Mouse (Mus musculus) bone marrow macrophage, adult 2 months (primary cell): ENCODE measurements around the gene Slfn5. TPM values are rescaled to one million over a fixed set of nuclear protein-coding genes. Genes with fewer than 3 reads are reported as not detected.

Source experiments
- H3K27ac ChIP-seq: 2 replicates; pipeline ENCODE4 v1.5.1; 2012; ENCODE audit warnings: low read depth, low read length; ENCODE audit not compliant: insufficient read depth
- H3K4me1 ChIP-seq: 2 replicates; pipeline ENCODE4 v1.6.1; 2012; ENCODE audit warnings: low read length; ENCODE audit not compliant: control insufficient read depth, insufficient read depth
- H3K4me3 ChIP-seq: 2 replicates; pipeline ENCODE4 v1.5.1; 2012; ENCODE audit warnings: mild to moderate bottlenecking, low read length, moderate library complexity; ENCODE audit not compliant: insufficient read depth
- CTCF ChIP-seq: IDR thresholded peaks from 2 replicates; pipeline ENCODE4 v1.5.1; 2012; ENCODE audit warnings: low read depth, mild to moderate bottlenecking, low read length, moderate library complexity
- POLR2A ChIP-seq: IDR thresholded peaks from 2 replicates; pipeline ENCODE4 v1.6.1; 2012; ENCODE audit warnings: mild to moderate bottlenecking, low read depth, low read length, borderline replicate concordance
- polyA plus RNA-seq: library from polyadenylated mRNA; stranded (reverse); fragments of >200 nt; gene quantifications from 2 replicates; pipeline ENCODE4 v1.2.4, GENCODE M21; 2012; ENCODE audit not compliant: missing spikeins, insufficient read depth, insufficient read length

The Slfn5 gene
- polyA plus RNA-seq, 1 experiment = 116 TPM

DNA sequence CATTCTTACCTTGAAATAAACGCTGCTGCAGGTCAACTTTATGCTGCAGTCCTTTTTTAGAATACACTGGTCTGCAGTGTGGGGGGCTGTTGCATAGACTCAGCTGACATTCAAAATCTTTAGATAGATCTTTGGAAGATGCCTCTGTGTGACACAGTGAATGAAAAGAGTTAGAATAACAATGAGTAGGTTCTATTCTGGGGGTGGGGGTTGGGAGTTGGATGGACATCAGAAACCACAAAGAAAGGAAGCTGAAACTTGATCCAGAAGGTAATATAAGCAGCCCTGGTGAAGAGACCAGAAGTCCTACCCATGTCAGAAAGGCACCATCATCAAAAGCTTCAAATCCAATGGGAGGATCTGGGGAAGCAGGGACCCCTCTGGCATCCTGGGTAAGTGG lies 62.2 kb downstream of the Slfn5 start:
- H3K27ac ChIP-seq = no peak overlapping the region
- TF ChIP-seq POLR2A (no peak), CTCF (no peak)
- H3K4me1 ChIP-seq = peaks cover 3% of the 10 kb centered on the region
- no peak overlapping the region for H3K4me3 ChIP-seq

Other genes starting within 250 kb of the Slfn5 start
- gene Cct6b, start 187.0 kb upstream of the Slfn5 start, polyA plus RNA-seq = 0.51 and 0.60 TPM in 2 replicates
- 20.4 and 23.4 TPM in 2 replicates for gene Zfp830, start 187.0 kb upstream of the Slfn5 start, polyA plus RNA-seq
- gene Lig3, start 170.2 kb upstream of the Slfn5 start, polyA plus RNA-seq = 6.6 and 9.0 TPM in 2 replicates
- gene Rffl, start 80.1 kb upstream of the Slfn5 start, polyA plus RNA-seq = 11.7 and 12.7 TPM in 2 replicates
- gene Rad51d, start 60.7 kb upstream of the Slfn5 start, polyA plus RNA-seq = 14.8 and 16.4 TPM in 2 replicates
- not detected in 2 replicates for gene Fndc8, start 59.2 kb upstream of the Slfn5 start, polyA plus RNA-seq
- gene Nle1, start 42.9 kb upstream of the Slfn5 start, polyA plus RNA-seq = 3.8 and 10.3 TPM in 2 replicates
- gene Unc45b, start 40.8 kb upstream of the Slfn5 start, polyA plus RNA-seq = not detected in 2 replicates
- gene Slfn9, start 40.5 kb downstream of the Slfn5 start, polyA plus RNA-seq = 19.8 and 21.1 TPM in 2 replicates
- gene Slfn8, start 69.5 kb downstream of the Slfn5 start, polyA plus RNA-seq = 63.6 and 69.5 TPM in 2 replicates
- 346 and 355 TPM in 2 replicates for gene Slfn2, start 113.8 kb downstream of the Slfn5 start, polyA plus RNA-seq
- 12.5 and 15.4 TPM in 2 replicates for gene Slfn1, start 165.5 kb downstream of the Slfn5 start, polyA plus RNA-seq
- gene Slfn4, start 223.8 kb downstream of the Slfn5 start, polyA plus RNA-seq = 2.3 and 2.9 TPM in 2 replicates
- 4.0 and 6.4 TPM in 2 replicates for gene Slfn3, start 240.0 kb downstream of the Slfn5 start, polyA plus RNA-seq